Mouse (Mus musculus): ENCODE results near the gene Hist2h2ab. TPM values are rescaled to one million over a fixed set of nuclear protein-coding genes. Genes with fewer than 3 reads are reported as not detected.
"Not testable (repeated sequence)": the region's sequence is repeated elsewhere in the genome, so short reads cannot be mapped to it uniquely, and the experiment has no call there.

Gene Hist2h2ab
- total RNA-seq, 1 experiment: 54.2 TPM

DNA sequence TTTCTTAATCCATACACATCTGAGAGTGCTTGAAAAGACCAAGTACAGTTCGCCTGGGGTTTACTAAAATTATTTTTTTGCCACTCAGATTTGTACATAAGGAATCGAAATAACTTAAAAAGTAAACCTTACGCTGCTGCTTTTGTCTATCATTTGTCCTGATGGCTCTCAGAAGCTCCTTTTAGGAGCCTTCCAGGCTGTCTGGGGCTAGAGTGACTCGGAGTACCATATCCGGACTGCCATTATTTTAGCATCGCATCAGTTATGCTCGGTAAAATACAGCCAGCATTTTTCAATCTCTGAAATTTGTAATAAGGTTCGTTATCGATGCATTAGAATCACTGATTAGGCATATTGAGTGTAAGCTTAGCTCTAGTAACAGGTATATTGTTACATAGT is 21.1 kb downstream of the Hist2h2ab start:
- H3K36me3 ChIP-seq (ENCODE audit: control insufficient read depth, insufficient read depth, low read length, poor library complexity, severe bottlenecking): no peaks in the 10 kb centered on the region
- in situ Hi-C loops (cut with MboI; ENCODE audit: low sequenced_read_pairs in 2 of 2, unreplicated experiment in 2 of 2): no loop called here
- H3K4me1 ChIP-seq (ENCODE audit: control insufficient read depth in 2 of 2, insufficient read depth in 2 of 2, low read length in 2 of 2, poor library complexity in 1 of 2): peaks cover 6 to 17% of the 10 kb centered on the region in 2 experiments
- peak overlapping the region in 1 of 2 experiments; percentile 52; a peak in 3 of 4 replicates for H3K4me3 ChIP-seq (ENCODE audit: insufficient read depth in 1 of 2, low read depth in 1 of 2, low read length in 2 of 2, poor library complexity in 1 of 2, severe bottlenecking in 1 of 2)
- no peaks in the 10 kb centered on the region for H3K9me3 ChIP-seq (ENCODE audit: control insufficient read depth, insufficient read depth, low read depth, low read length)
- no peak for DNase-seq (ENCODE audit: low read depth, low spot score)
- H3K27ac ChIP-seq (ENCODE audit: insufficient read depth, low read depth, low read length, poor library complexity, severe bottlenecking): peak overlapping the region; percentile 48; the same call in 1 of the 2 replicates
- peak overlapping the region; percentile 75; the same call in 1 of the 2 replicates for H3K9ac ChIP-seq (ENCODE audit: insufficient read depth, low read depth, low read length, poor library complexity, severe bottlenecking)
- TF ChIP-seq ZNF384 (IDR thresholded peaks at IDR 0.05; ENCODE audit: low read depth, low read length) (no peak), MAFK (IDR thresholded peaks at IDR 0.05; ENCODE audit: insufficient read depth, low read depth, low read length) (no peak), HCFC1 (IDR thresholded peaks at IDR 0.05; ENCODE audit: borderline replicate concordance, insufficient read depth, low read length) (no peak)

DNA sequence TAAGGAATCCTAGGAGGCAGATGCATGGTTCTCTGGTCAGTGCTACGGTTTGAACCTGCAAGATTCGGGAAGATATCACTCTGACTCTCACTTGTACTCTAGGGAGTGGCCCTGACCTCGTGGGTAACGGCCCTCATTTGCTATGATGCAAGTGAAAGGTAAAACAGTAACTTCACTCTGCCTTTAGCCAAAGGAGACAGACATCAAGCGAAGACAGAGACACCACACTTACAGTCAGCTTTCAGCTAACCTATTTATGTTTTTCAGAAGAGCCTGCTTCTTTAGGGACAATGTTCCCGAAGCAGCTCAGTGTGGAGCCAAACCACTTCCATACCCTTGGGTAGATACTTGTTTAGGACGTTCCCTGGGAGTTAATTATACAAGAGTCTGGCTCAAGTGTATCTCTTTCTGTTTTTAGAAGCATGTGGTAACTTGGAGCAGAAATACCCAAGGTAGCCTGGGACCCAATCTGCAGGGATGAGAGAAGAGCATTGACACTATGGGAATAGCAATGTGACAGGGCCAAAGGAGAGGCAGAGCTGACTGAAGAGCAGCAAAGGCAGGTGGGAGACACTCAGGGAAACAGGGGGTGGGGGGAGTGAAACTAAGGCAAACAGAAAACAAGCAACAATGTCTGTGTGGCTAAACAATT is 24.4 kb downstream of the Hist2h2ab start:
- H3K4me3 ChIP-seq (ENCODE audit: insufficient read depth in 1 of 2, low read depth in 1 of 2, low read length in 2 of 2, poor library complexity in 1 of 2, severe bottlenecking in 1 of 2): peak overlapping the region; percentile 74 to 78
- peak overlapping the region; percentile 55; the same call in 1 of the 2 replicates for H3K27ac ChIP-seq (ENCODE audit: insufficient read depth, low read depth, low read length, poor library complexity, severe bottlenecking)
- H3K4me1 ChIP-seq (ENCODE audit: control insufficient read depth in 2 of 2, insufficient read depth in 2 of 2, low read length in 2 of 2, poor library complexity in 1 of 2): peaks cover 6 to 12% of the 10 kb centered on the region in 2 experiments; a peak in 3 of 4 replicates
- TF ChIP-seq ZC3H11A (IDR thresholded peaks at IDR 0.05; ENCODE audit: borderline replicate concordance, low read depth, low read length) (no peak), CHD2 (IDR thresholded peaks at IDR 0.05; ENCODE audit: low read depth, low read length) (no peak), HCFC1 (IDR thresholded peaks at IDR 0.05; ENCODE audit: borderline replicate concordance, insufficient read depth, low read length) (no peak), MAFK (IDR thresholded peaks at IDR 0.05; ENCODE audit: insufficient read depth, low read depth, low read length) (no peak), ZNF384 (IDR thresholded peaks at IDR 0.05; ENCODE audit: low read depth, low read length) (no peak)
- no peaks in the 10 kb centered on the region for H3K36me3 ChIP-seq (ENCODE audit: control insufficient read depth, insufficient read depth, low read length, poor library complexity, severe bottlenecking)
- no peak for DNase-seq (ENCODE audit: low read depth, low spot score)
- H3K9me3 ChIP-seq (ENCODE audit: control insufficient read depth, insufficient read depth, low read depth, low read length): no peaks in the 10 kb centered on the region
- in situ Hi-C loops (cut with MboI; ENCODE audit: low sequenced_read_pairs in 2 of 2, unreplicated experiment in 2 of 2): no loop called here
- peak overlapping the region; percentile 63 for H3K9ac ChIP-seq (ENCODE audit: insufficient read depth, low read depth, low read length, poor library complexity, severe bottlenecking)

DNA sequence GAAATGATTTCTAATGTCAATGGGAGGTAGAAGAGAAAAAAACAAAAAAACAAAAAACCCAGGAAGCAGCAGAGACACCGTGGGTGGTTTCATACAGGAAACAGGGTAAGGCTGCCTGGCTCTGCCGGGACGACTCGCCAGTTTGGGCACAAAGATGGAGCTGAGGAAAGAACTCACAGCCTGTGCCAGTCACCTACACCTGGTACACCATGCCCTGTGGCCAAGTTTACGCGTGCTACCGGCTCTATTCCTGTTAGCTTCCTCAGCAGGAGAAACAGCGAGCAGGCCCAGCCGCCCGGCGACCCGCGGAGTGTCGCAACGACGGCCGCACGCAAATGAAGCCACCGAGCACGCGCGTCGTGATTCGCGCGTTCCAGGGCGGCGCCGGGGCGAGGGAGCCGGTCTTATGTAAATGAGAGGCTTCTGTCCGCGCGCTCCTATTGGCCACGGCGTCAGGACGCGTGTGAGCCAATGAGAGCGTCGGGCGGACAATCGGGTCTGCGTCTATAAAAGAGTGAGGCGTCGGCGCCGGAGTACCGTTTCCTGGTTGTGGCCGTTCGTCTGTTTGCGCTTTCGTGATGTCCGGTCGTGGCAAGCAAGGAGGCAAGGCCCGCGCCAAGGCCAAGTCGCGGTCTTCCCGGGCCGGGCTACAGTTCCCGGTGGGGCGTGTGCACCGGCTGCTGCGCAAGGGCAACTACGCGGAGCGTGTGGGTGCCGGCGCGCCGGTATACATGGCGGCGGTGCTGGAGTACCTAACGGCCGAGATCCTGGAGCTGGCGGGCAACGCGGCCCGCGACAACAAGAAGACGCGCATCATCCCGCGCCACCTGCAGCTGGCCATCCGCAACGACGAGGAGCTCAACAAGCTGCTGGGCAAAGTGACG is 25.6 kb downstream of the Hist2h2ab start, which contains the start of gene Hist2h2aa1:
Gene Hist2h2aa1, plus strand, starts transcription at position 495 of the 884 bp plus-strand sequence.
- Histone ChIP-seq H3K27ac (ENCODE audit: insufficient read depth, low read depth, low read length, poor library complexity, severe bottlenecking) (peak within 1 kb of the TSS; percentile 85), H3K4me1 (ENCODE audit: control insufficient read depth in 2 of 2, insufficient read depth in 2 of 2, low read length in 2 of 2, poor library complexity in 1 of 2) (peaks cover 6 to 12% of the 10 kb centered on the region in 2 experiments; a peak in 3 of 4 replicates), H3K4me3 (ENCODE audit: insufficient read depth in 1 of 2, low read depth in 1 of 2, low read length in 2 of 2, poor library complexity in 1 of 2, severe bottlenecking in 1 of 2) (peak within 1 kb of the TSS; percentile 74 to 78), H3K9ac (ENCODE audit: insufficient read depth, low read depth, low read length, poor library complexity, severe bottlenecking) (peak within 1 kb of the TSS; percentile 90)
- in situ Hi-C loops (cut with MboI; ENCODE audit: low sequenced_read_pairs in 2 of 2, unreplicated experiment in 2 of 2); DNase-seq (ENCODE audit: low read depth, low spot score); H3K9me3 ChIP-seq (ENCODE audit: control insufficient read depth, insufficient read depth, low read depth, low read length); H3K36me3 ChIP-seq (ENCODE audit: control insufficient read depth, insufficient read depth, low read length, poor library complexity, severe bottlenecking): not testable (repeated sequence)
- 0 out of 2 replicates have a peak, but pooled peaks have one; percentile 21 for TF ChIP-seq ZNF384 (IDR thresholded peaks at IDR 0.05; ENCODE audit: low read depth, low read length)

DNA sequence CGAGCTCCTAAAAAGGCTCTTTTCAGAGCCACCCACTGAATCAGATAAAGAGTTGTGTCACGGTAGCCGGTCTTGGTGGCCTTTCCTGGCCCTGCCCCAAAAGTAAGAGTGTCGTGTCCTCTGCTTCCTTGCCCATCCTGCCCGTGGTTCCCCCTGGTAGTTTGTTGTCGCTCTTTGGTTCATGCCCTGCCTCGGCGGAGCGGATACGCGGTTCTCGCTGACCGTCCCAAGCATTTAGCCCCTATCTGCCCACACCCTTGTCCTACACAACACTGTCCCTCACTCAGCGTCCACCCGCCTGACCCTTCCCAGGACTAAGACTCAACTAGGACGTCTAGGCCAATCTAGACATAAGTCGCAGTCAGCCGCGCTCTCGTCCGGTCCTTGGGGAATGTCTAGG is 26.4 kb downstream of the Hist2h2ab start:
- H3K4me1 ChIP-seq (ENCODE audit: control insufficient read depth in 2 of 2, insufficient read depth in 2 of 2, low read length in 2 of 2, poor library complexity in 1 of 2): peaks cover 4 to 12% of the 10 kb centered on the region in 2 experiments; a peak in 3 of 4 replicates
- H3K9me3 ChIP-seq (ENCODE audit: control insufficient read depth, insufficient read depth, low read depth, low read length); H3K27ac ChIP-seq (ENCODE audit: insufficient read depth, low read depth, low read length, poor library complexity, severe bottlenecking); H3K9ac ChIP-seq (ENCODE audit: insufficient read depth, low read depth, low read length, poor library complexity, severe bottlenecking); in situ Hi-C loops (cut with MboI; ENCODE audit: low sequenced_read_pairs in 2 of 2, unreplicated experiment in 2 of 2); DNase-seq (ENCODE audit: low read depth, low spot score); H3K4me3 ChIP-seq (ENCODE audit: insufficient read depth in 1 of 2, low read depth in 1 of 2, low read length in 2 of 2, poor library complexity in 1 of 2, severe bottlenecking in 1 of 2); H3K36me3 ChIP-seq (ENCODE audit: control insufficient read depth, insufficient read depth, low read length, poor library complexity, severe bottlenecking): not testable (repeated sequence)

DNA sequence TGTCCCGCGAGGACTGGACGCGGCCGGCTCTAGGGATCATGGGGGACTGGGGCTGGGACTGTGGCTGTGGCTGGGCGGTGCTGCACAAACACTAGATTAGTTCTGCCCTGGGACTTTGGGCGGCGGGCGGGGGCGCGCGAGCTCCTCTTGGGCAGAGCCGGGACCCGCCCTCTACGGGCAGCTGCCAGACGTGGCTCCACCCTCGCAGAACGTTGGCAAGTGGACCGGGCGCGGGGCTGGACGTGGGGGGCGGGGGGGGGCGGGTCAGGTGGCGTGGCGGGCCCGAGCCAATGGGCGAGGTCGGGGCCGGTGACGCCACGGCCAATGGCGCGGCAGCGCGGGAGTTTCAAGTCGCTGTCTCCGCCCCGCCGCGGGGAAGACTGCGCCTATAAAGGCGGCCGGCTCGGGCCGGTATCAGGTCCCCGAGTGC is 26.8 kb downstream of the Hist2h2ab start, which contains the start of gene Hist2h3c1:
Gene Hist2h3c1, plus strand, starts transcription at position 259 of the 430 bp plus-strand sequence.
- Histone ChIP-seq H3K9ac (ENCODE audit: insufficient read depth, low read depth, low read length, poor library complexity, severe bottlenecking) (peak within 1 kb of the TSS; percentile 72), H3K4me3 (ENCODE audit: insufficient read depth in 1 of 2, low read depth in 1 of 2, low read length in 2 of 2, poor library complexity in 1 of 2, severe bottlenecking in 1 of 2) (peak within 1 kb of the TSS; percentile 57 to 64), H3K4me1 (ENCODE audit: control insufficient read depth in 2 of 2, insufficient read depth in 2 of 2, low read length in 2 of 2, poor library complexity in 1 of 2) (peaks cover 3 to 12% of the 10 kb centered on the region in 2 experiments; a peak in 3 of 4 replicates), H3K27ac (ENCODE audit: insufficient read depth, low read depth, low read length, poor library complexity, severe bottlenecking) (peak within 1 kb of the TSS; percentile 86)
- in situ Hi-C loops (cut with MboI; ENCODE audit: low sequenced_read_pairs in 2 of 2, unreplicated experiment in 2 of 2); H3K9me3 ChIP-seq (ENCODE audit: control insufficient read depth, insufficient read depth, low read depth, low read length); H3K36me3 ChIP-seq (ENCODE audit: control insufficient read depth, insufficient read depth, low read length, poor library complexity, severe bottlenecking); DNase-seq (ENCODE audit: low read depth, low spot score): not testable (repeated sequence)

Data from ES-E14 (cell line).